In genomic region chr4:150599119-150599992, GRCm38 (mm10) we compare ENCODE assay signal across 10 mouse cellular contexts. TPM values are rescaled to one million over a fixed set of nuclear protein-coding genes. Genes with fewer than 3 reads are reported as not detected.
DNase-seq lines count a peak whose midpoint lies in the region; ATAC-seq lines count a peak whose summit lies in the region.
"Had no signal": no experiment of that assay in that cellular context is flagged by ENCODE, and none has a peak within 500 bp of the region (broad histone marks: within the 10 kb centered on the region; RNA-seq: fewer than 3 reads in every experiment).

No protein-coding gene starts in this region.

- H3K9ac ChIP-seq in liver, embryonic 11.5 days (ENCODE audit: low read depth, low read length), result no peak overlapping the region
- H3K9ac ChIP-seq in liver, embryonic 12.5 days, result no peak overlapping the region
- no peak overlapping the region for H3K9ac ChIP-seq in kidney, embryonic 16.5 days (replicated peaks; ENCODE audit: low read length)
- H3K9ac ChIP-seq in stomach, embryonic 14.5 days (replicated peaks; ENCODE audit: low read depth, low read length), result no peak overlapping the region

- H3K27me3 ChIP-seq in liver, embryonic 11.5 days (replicated peaks; ENCODE audit: control insufficient read depth, insufficient read depth, low read length), result no peaks in the 10 kb centered on the region
- H3K27me3 ChIP-seq in liver, embryonic 12.5 days (replicated peaks), result no peaks in the 10 kb centered on the region
- no peaks in the 10 kb centered on the region for H3K27me3 ChIP-seq in kidney, embryonic 16.5 days (ENCODE audit: insufficient read depth, low read length)
- no peaks in the 10 kb centered on the region for H3K27me3 ChIP-seq in stomach, embryonic 14.5 days (ENCODE audit: control insufficient read depth, insufficient read depth, low read length)

- peaks cover 18% of the 10 kb centered on the region for H3K4me1 ChIP-seq in liver, embryonic 11.5 days (replicated peaks; ENCODE audit: control insufficient read depth, insufficient read depth, low read length)
- peaks cover 56% of the 10 kb centered on the region for H3K4me1 ChIP-seq in liver, embryonic 12.5 days
- H3K4me1 ChIP-seq in kidney, embryonic 16.5 days (ENCODE audit: insufficient read depth, low read length), result peaks cover 32% of the 10 kb centered on the region
- peaks cover 28% of the 10 kb centered on the region for H3K4me1 ChIP-seq in stomach, embryonic 14.5 days (ENCODE audit: control insufficient read depth, insufficient read depth, low read length)

- no peak overlapping the region for H3K4me2 ChIP-seq in liver, embryonic 11.5 days
- no peak overlapping the region for H3K4me2 ChIP-seq in liver, embryonic 12.5 days
- no peak overlapping the region for H3K4me2 ChIP-seq in kidney, embryonic 16.5 days (replicated peaks; ENCODE audit: low read depth, low read length)
- H3K4me2 ChIP-seq in stomach, embryonic 14.5 days (replicated peaks; ENCODE audit: low read depth, low read length), result no peak overlapping the region

- H3K36me3 ChIP-seq in liver, embryonic 11.5 days (ENCODE audit: control insufficient read depth, insufficient read depth, low read length), result no peaks in the 10 kb centered on the region
- no peaks in the 10 kb centered on the region; the same call in 1 of the 2 replicates for H3K36me3 ChIP-seq in liver, embryonic 12.5 days
- no peaks in the 10 kb centered on the region for H3K36me3 ChIP-seq in kidney, embryonic 16.5 days (ENCODE audit: insufficient read depth, low read length)
- no peaks in the 10 kb centered on the region for H3K36me3 ChIP-seq in stomach, embryonic 14.5 days (ENCODE audit: control insufficient read depth, insufficient read depth, low read length)

- no peak overlapping the region for H3K4me3 ChIP-seq in liver, embryonic 11.5 days (ENCODE audit: low read depth, low read length)
- H3K4me3 ChIP-seq in liver, embryonic 12.5 days, result no peak overlapping the region
- no peak overlapping the region for H3K4me3 ChIP-seq in kidney, embryonic 16.5 days (ENCODE audit: low read length)
- H3K4me3 ChIP-seq in stomach, embryonic 14.5 days (ENCODE audit: low read depth, low read length), result no peak overlapping the region

- H3K27ac ChIP-seq in liver, embryonic 11.5 days (ENCODE audit: low read depth, low read length), result peak overlapping the region; percentile 7; the same call in 1 of the 2 replicates
- no peak overlapping the region for H3K27ac ChIP-seq in liver, embryonic 12.5 days
- H3K27ac ChIP-seq in kidney, embryonic 16.5 days (ENCODE audit: low read length), result peak overlapping the region; percentile 70
- H3K27ac ChIP-seq in stomach, embryonic 14.5 days (ENCODE audit: low read length), result no peak overlapping the region; the same call in 1 of the 2 replicates
- H3K27ac ChIP-seq: macrophage had no signal

- H3K9me3 ChIP-seq in liver, embryonic 11.5 days (ENCODE audit: control insufficient read depth, low read length), result no peaks in the 10 kb centered on the region
- no peaks in the 10 kb centered on the region for H3K9me3 ChIP-seq in liver, embryonic 12.5 days (replicated peaks)
- H3K9me3 ChIP-seq in kidney, embryonic 16.5 days (ENCODE audit: low read length), result no peaks in the 10 kb centered on the region
- H3K9me3 ChIP-seq in stomach, embryonic 14.5 days (ENCODE audit: control insufficient read depth, low read depth, low read length), result no peaks in the 10 kb centered on the region

- intact Hi-C loops in heart, postnatal 10 days (cut with DNase I), result no loop called here

- no peak for ATAC-seq in liver, embryonic 11.5 days (replicated peaks; ENCODE audit: low FRiP score)
- ATAC-seq in liver, embryonic 12.5 days, result no peak
- peak; percentile 57 for ATAC-seq in kidney, embryonic 16.5 days (ENCODE audit: low FRiP score, low TSS enrichment)
- ATAC-seq in stomach, embryonic 14.5 days (ENCODE audit: insufficient number of reproducible peaks, insufficient read depth, low FRiP score, low read depth), result 0 out of 2 replicates have a peak, but pooled peaks have one; percentile 46

- WGBS in liver, embryonic 11.5 days, result 71% methylated on average over 3 of the region's 3 CpGs
- WGBS in liver, embryonic 12.5 days (ENCODE audit: insufficient replicate concordance), result 61% methylated on average over 3 of the region's 3 CpGs
- WGBS in kidney, embryonic 16.5 days, result 68% methylated on average over 3 of the region's 3 CpGs
- 53% methylated on average over 3 of the region's 3 CpGs for WGBS in stomach, embryonic 14.5 days

- no peak for DNase-seq in liver, embryonic 11.5 days (ENCODE audit: low spot score)
- peak; percentile 42 to 46 for DNase-seq in heart, postnatal 10 days
- DNase-seq in ovary, adult 18-20 months (ENCODE audit: low spot score), result no peak
- DNase-seq in thymus, postnatal 36 days, result no peak
- no peak for DNase-seq in embryo, embryonic 9.5 days (ENCODE audit: extremely low spot score)

RNA-seq across cellular contexts. Expression of gene Slc45a1, which starts 52.6 kb away (rescaled TPM):
- 0.04 and 0.05 TPM in 2 replicates for polyA plus RNA-seq in liver, embryonic 11.5 days (2014; fragmentation: Nextera tagmentation; extraction: Ambion mirVana)
- polyA plus RNA-seq in liver, embryonic 12.5 days (2016; fragmentation: Nextera tagmentation; extraction: Ambion mirVana), result 0.05 TPM in 1 of 2 replicates, not detected in the other
- total RNA-seq in heart, postnatal 10 days (2021), result not detected
- polyA plus RNA-seq in kidney, embryonic 16.5 days (2015; fragmentation: Nextera tagmentation; extraction: Ambion mirVana), result 0.12 and 0.17 TPM in 2 replicates
- 0.71 and 1.6 TPM in 2 replicates for polyA plus RNA-seq in stomach, embryonic 14.5 days (2014; fragmentation: Nextera tagmentation; extraction: Ambion mirVana)
- total RNA-seq: hematopoietic stem cell, adult 5-6 weeks had no signal
- polyA plus RNA-seq: macrophage had no signal

Comparison
In these comparisons a context has a peak if more than half of its experiments do, and no peak if none do; other contexts are left out.
1. H3K27ac ChIP-seq: peak in liver, embryonic 11.5 days (single experiment) and kidney, embryonic 16.5 days (single experiment); none in liver, embryonic 12.5 days (single experiment) and stomach, embryonic 14.5 days (single experiment).
2. ATAC-seq: peak in kidney, embryonic 16.5 days (single experiment) and stomach, embryonic 14.5 days (single experiment); none in liver, embryonic 11.5 days (single experiment) and liver, embryonic 12.5 days (single experiment).
3. DNase-seq: peak in heart, postnatal 10 days (2 of 2); none in liver, embryonic 11.5 days (single experiment), ovary, adult 18-20 months (single experiment), thymus, postnatal 36 days (0 of 2) and embryo, embryonic 9.5 days (single experiment).